Mouse (Mus musculus): ENCODE data around the gene Ect2.
A peak's percentile ranks its signal among the peaks of the same experiment; 100 is the strongest.

Ect2 gene

DNA sequence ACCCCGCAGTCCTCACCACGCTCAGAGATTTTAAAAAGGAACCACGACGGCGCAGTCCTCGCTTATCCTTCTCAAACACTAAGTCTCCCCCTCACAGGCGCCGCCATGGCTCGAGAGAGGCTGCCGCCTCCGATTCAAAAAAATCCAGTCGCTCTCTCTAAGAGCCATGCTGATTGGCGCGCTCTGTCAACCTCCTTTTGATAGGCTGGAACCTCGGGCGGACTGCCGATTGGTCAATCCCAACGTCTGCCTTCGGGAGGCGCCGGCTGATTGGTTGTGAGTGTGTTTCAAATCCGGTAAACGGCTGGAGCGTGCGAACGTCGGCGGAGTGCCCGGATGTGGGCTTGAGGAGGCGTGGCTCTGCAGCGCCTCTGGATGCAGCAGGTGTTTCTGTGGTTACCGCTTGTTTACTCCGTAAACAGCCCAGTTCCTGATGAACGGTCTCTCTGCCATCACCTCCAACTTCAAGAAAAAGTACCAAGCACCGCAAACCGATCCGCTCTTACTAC is at the start of gene Ect2:
TSS of gene Ect2 (minus strand) at position 178 of the 509 bp plus-strand sequence.
- DNase-seq (ENCODE audit: low read depth, low spot score): peak; percentile 98

GRCm38 (mm10) chr3:27201728-27202411 is 48.2 kb upstream of the Ect2 start:
- DNase-seq (ENCODE audit: low read depth, low spot score): no peak

- DNase-seq (ENCODE audit: low read depth, low spot score): no peak
Observed at GRCm38 (mm10) chr3:27199120-27199519, 45.4 kb upstream of the Ect2 start.

- DNase-seq (ENCODE audit: low read depth, low spot score): no peak
Observed at GRCm38 (mm10) chr3:27197816-27198215, 44.1 kb upstream of the Ect2 start.

- DNase-seq (ENCODE audit: low read depth, low spot score): no peak
Observed at GRCm38 (mm10) chr3:27196529-27196928, 42.9 kb upstream of the Ect2 start.

DNA sequence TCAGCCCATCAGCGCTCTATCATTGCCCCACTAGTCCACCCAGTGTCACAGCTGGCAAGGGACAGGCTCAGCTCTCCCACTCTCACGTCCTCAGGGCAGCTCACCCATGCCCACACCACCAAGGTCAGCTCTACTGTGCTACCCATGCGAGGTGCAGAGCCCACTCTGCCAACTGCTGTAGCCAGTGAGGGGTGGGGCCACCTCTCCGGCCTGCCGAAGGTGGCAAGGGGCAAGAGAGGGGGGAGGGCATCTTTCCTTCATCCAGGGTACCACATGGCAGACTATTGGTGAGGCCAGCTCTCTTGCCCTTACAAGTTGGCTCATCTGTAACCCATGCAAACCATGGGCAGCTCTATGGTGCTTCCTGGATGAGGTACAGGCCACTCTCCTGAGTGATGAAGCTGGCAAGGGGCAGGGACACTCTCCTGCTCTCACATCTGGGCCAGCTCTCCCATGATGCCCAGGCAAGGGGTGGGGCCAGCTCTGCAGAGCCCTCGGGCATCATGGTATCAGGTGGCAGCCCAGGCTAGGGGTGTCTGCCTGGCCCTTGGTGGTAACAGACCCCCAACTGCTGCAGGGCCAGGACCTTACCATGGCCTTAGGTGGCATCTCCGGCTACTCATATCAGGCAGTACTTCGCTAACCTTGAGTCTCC is 42.0 kb upstream of the Ect2 start:
- no peak for DNase-seq (ENCODE audit: low read depth, low spot score)

GRCm38 (mm10) chr3:27195153-27195552 is 41.5 kb upstream of the Ect2 start:
- no peak for DNase-seq (ENCODE audit: low read depth, low spot score)

DNA sequence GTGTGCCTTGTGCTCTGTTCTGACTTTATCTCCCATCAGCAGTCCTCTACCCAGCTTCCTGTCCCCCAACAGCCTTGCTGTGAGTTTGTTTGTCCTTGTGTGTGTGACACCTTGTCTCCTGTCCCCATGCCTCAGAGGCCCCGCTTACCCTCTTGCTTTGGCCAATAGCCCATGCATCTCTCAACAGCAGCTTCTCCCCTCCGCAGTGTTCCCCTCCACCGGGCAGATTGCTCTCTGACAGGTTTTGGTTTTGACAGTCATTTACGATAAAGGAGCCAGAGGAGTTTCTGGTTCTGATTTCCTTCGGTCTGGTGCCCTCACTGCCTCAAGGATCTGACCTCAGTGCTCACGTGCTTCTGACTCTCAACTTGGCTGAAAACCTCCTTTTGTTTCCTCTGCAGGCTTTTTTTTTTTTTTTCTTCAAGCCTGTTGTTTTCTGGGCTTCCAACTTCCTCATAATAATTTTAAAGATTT is 40.2 kb upstream of the Ect2 start:
- DNase-seq (ENCODE audit: low read depth, low spot score): no peak

GRCm38 (mm10) chr3:27191856-27192255 is 38.2 kb upstream of the Ect2 start:
- no peak for DNase-seq (ENCODE audit: low read depth, low spot score)

DNA sequence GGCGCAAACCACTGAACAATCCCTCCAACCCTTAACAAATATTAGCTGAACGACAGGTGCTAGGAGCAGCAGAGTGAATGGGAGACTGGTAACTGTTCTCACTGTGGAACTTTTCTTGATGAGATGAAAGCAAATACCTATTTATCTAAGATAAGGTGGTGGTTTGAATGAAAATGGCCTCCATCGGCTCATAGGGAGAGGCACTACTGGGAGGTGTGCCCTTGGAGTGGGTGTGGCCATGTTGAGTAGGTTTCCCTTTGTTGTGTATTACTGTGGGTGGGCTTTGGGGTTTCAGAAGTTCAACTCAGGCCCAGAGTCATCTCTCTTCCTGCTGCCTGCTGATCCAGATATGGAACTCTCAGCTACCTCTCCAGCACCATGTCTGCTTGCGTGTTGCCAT is 37.2 kb upstream of the Ect2 start:
- DNase-seq (ENCODE audit: low read depth, low spot score): no peak

DNA sequence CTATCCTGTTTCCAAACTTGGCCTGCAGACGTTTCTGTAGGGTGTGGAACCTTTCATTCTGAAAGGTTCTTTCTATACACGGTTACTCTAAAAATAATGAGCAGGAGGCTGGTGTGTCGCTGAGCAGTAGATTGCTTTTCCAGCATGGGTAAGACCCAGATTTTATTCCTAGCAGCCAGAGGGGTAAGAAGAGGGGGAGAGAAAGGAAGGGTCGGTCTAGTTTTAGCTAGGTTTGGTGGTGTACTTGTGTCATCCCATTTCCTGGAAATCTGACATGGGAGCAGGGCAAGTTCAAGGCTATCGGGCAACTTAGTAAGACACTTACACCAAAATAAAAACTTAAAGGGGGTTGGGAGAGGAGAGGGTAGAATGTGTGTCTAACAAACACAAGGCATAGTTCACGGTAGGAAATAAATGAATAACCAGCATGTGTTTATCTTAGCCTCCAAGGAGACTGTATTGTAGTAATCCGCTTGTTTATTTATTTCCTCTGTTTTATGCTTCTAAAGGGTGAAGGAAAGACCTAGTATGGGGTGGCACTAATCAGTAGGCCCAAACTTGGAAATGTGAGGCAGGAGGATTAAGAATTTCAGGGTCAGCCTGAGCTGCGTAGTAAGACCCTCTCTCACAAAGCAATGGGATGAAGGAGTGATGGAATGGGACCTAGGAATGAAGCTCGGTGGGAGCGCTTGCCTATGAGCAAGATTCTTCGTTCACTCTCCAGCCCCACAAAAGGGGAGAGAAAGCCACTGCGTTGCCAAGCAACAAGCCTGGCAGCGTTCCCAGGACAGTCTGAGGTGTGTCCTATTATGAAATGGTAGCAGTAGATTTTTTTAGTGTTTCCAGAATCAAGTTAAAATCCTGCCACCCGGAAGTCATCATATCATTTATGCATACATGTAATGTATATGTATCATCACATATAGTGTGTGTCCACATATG is 35.9 kb upstream of the Ect2 start:
- no peak for DNase-seq (ENCODE audit: low read depth, low spot score)

- no peak for DNase-seq (ENCODE audit: low read depth, low spot score)
Observed at GRCm38 (mm10) chr3:27188386-27188785, 34.7 kb upstream of the Ect2 start.

DNA sequence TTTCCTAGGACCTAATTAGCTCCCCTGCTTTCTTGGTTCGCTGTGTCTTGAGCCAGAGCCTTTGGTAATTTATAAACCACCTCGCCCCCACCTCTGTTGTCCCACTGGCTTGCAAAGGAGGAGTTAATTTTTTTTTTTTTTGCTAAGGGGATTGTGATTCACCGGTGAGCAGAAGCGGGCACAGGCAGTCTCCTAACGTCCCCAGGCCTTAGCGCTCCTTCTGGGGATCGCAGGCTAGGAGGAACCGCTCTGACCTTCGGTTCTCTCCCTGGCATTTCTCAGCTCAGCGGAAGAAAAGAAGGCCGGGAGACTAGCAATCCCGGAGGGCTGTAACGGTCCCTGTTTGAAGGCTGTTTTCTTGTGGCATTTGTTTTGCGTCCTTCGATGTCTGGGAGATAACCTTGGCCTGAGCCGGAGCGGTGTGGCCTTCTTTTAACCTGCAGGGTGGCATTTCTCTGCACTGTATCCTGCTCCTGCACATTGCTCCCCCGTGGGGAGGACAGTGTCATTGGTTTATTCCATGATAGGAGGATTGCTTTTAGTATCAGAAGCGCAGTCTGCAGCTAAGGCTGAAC is 30.0 kb upstream of the Ect2 start:
- DNase-seq (ENCODE audit: low read depth, low spot score): no peak

DNA sequence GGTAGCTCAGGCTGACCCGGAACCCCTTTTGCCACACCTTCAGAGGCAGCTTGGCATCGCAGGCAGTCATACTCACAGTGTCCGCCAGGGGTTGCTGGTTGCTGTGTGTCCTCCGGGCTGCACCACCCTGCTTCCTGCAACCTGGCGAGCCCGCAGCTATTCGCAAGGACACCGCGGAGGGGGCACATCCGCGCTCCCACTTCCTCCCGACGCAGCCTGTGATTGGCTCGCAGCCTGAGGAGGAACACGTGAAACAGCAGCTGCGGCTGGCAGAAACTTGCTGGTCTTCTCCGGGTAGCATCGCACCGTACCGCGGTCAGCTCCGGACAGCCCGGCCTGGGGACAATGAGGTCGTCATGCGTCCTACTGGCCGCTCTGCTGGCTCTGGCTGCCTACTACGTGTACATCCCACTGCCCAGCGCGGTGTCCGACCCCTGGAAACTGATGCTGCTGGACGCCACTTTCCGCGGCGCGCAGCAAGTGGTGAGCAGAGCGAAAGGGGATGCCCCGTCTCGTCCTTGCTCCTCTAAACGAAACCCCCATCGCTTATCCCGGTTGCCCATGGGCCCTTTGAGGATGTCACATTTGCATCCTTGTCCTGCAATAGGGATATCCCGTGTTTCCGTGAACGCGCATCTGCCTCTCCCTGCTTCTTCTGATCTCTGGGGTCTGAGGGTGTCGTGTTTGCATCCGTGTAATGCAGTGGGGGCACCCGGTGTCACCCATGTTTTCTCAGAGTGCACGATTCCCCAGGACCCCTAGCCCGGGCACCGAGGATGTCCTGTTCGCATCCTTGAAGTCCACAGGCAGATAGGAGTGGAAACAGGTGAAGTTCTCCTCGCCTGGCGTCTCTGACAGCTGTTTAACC is 29.3 kb upstream of the Ect2 start, which contains the start of gene Nceh1:
TSS of gene Nceh1 (plus strand) at position 233 of the 868 bp plus-strand sequence.
- peak; percentile 83 for DNase-seq (ENCODE audit: low read depth, low spot score)

GRCm38 (mm10) chr3:27179711-27180110 is 26.0 kb upstream of the Ect2 start:
- no peak for DNase-seq (ENCODE audit: low read depth, low spot score)

DNA sequence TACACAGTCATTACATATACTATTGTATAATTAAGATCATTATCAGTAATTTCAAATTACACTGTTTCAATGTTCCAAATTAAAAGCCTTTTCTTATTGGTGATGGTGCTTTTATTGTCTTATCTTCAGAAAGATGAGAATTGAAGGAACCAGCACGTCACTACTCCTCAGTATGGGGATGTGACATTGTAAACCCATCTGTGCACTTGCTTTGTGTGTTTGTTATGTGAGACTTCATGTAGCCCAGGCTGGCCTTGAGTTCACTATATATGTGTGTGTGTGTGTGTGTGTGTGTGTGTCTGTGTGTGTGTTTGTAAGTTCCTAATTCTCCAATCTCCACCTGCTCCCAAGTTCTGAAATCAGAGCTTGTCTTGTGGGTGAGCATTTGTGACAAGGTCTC is 16.6 kb upstream of the Ect2 start:
- no peak for DNase-seq (ENCODE audit: low read depth, low spot score)

DNA sequence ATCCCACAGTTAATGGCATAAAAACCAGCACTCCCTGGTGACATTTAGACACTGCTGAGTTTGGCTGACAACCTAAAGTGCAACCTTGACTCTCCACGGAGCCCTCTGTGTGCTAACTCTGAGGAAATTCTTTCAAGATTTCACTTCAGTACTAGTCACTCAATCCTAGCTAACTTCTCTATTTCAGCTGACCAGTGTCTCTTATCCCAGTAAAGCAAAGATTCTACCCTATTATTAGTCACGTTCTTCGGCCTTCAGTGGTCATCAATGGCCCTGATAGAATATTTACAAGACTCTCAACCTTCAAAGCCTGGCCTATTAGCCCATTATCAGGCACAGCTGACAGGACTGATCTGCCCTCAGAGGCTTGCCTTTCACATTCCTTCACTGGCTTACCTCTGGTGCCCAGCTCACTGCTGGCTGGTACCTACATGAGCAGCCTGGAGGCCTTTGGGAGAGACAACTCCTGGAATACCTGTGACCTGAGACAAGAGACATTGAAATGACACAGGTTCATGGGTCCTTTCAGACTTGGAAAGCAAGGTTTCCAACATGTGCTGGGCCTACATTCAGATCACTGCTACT is 11.9 kb upstream of the Ect2 start:
- DNase-seq (ENCODE audit: low read depth, low spot score): no peak

DNA sequence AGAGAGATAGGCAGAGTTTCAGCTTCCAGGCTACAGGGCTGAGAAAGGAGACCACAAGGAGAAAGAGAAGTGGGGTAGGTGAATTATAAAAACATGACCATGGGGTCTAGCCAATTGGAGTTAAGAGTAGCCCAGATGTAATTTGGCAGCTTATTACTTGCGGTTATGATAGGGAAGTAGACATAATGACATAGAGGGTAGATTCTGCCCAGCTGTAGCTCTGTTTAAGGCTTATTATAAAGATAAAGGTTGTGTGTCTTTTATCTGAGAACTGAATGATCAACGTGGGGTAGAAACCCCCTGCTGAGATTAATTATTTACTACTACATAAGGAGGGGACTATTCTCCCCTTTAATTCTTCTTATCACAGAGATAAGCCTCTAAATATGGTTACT is 8.7 kb upstream of the Ect2 start:
- no peak for DNase-seq (ENCODE audit: low read depth, low spot score)

- no peak for DNase-seq (ENCODE audit: low read depth, low spot score)
Observed at GRCm38 (mm10) chr3:27161645-27162409, 8.1 kb upstream of the Ect2 start.

All from WW6 (cell line).